Mouse (Mus musculus) hindbrain, embryonic 11.5 days (tissue): ENCODE results near the gene Nudt3. TPM values are rescaled to one million over a fixed set of nuclear protein-coding genes. Genes with fewer than 3 reads are reported as not detected.
A peak's percentile ranks its signal among the peaks of the same experiment; 100 is the strongest.

Experiments
- ATAC-seq: fragments of 200-750 bp; cut with Nextera tagmentation; 2 replicates; pipeline ENCODE4 v1.8.0; 2017; ENCODE audit warnings: mild to moderate bottlenecking, moderate TSS enrichment, moderate library complexity; ENCODE audit not compliant: low FRiP score
- DNase-seq: peaks from one replicate; pipeline ENCODE4 v3.0.0-alpha.2; 2015; ENCODE audit warnings: low spot score
- H3K27ac ChIP-seq: fragments of 300-500 bp; sonication (generic); 2 replicates; pipeline ENCODE4 v1.5.1; 2014; ENCODE audit warnings: mild to moderate bottlenecking, low read depth, low read length
- H3K27me3 ChIP-seq: fragments of 300-500 bp; sonication (generic); 2 replicates; pipeline ENCODE4 v1.6.1; 2014; ENCODE audit warnings: mild to moderate bottlenecking, low read length, moderate library complexity, mixed read lengths; ENCODE audit not compliant: control insufficient read depth, insufficient read depth
- H3K36me3 ChIP-seq: fragments of 300-500 bp; sonication (generic); 2 replicates; pipeline ENCODE4 v1.6.1; 2014; ENCODE audit warnings: mild to moderate bottlenecking, low read length, moderate library complexity, mixed read lengths; ENCODE audit not compliant: control insufficient read depth, insufficient read depth
- H3K4me1 ChIP-seq: fragments of 300-500 bp; sonication (generic); replicated peaks from 2 replicates; pipeline ENCODE4 v1.6.1; 2014; ENCODE audit warnings: low read length, mixed read lengths; ENCODE audit not compliant: control insufficient read depth, insufficient read depth
- H3K4me2 ChIP-seq: fragments of 300-500 bp; sonication (generic); replicated peaks from 2 replicates; pipeline ENCODE4 v1.6.1; 2014; ENCODE audit warnings: mild to moderate bottlenecking, low read depth, low read length
- H3K4me3 ChIP-seq: fragments of 300-500 bp; sonication (generic); 2 replicates; pipeline ENCODE4 v1.5.1; 2014; ENCODE audit warnings: low read depth, low read length
- H3K9ac ChIP-seq: fragments of 300-500 bp; sonication (generic); 2 replicates; pipeline ENCODE4 v1.6.1; 2014; ENCODE audit warnings: low read depth, low read length
- H3K9me3 ChIP-seq: fragments of 300-500 bp; sonication (generic); 2 replicates; pipeline ENCODE4 v1.6.1; 2016; ENCODE audit warnings: low read length; ENCODE audit not compliant: control insufficient read depth
- WGBS: fragments of 180-500 bp; shearing (Covaris S2); extraction: QIAGEN DNeasy Blood & Tissue Kit; methylation state at CpG from one replicate; pipeline ENCODE4 v1.1.7; 2014; 5-methylcytosine and 5-hydroxymethylcytosine counted together
- polyA plus RNA-seq: library from polyadenylated mRNA; unstranded; fragments of >200 nt; fragmentation: Nextera tagmentation; extraction: Ambion mirVana; gene quantifications from 2 replicates; pipeline ENCODE4 v1.2.1, GENCODE M21; 2014

The Nudt3 gene
- polyA plus RNA-seq, 1 experiment from 2014 or later, result 61.2 TPM

DNA sequence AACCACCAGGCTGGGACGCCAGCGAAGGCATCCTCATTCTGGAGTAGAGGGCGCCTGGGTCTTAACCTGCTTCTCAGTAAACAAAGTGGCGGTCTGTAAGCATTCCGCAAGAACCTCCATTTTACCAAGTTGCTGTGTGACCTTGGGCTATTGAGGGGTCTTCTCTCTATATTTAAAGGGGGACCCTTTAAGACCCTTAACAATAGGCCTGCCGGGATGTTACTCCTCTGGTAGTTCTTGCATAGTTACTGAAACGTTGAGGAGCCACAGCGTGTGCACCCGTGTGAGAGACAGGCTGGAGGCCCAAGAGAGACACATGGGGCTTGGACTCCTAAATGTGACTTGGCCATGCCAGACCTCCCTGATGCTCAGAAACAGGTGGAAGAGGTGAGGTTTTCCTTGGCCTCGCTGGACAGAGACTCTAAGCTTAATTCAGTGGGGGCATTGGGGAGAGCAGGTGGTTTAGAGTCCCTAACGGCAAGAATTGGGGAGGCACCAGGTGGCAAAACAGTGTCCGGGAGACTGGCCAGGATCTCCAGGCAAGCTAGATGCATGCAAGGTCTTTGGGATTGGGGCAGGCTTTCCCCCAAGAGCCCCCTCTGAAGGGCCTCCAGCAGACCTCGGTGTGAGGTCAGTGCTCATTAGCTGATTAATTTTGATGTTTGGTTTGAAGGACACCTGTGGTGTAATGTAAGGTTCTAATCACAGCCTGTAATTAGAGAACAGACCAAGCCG, 65.2 kb downstream of the Nudt3 start:
- Histone ChIP-seq H3K4me1 (peaks cover 17% of the 10 kb centered on the region), H3K27me3 (no peaks in the 10 kb centered on the region), H3K4me2 (peak overlapping the region; percentile 92), H3K9me3 (no peaks in the 10 kb centered on the region), H3K27ac (peak overlapping the region; percentile 97), H3K36me3 (no peaks in the 10 kb centered on the region), H3K4me3 (peak overlapping the region; percentile 85), H3K9ac (peak overlapping the region; percentile 93)
- under 1% methylated on average over 14 of the region's 14 CpGs for WGBS
- no peak for DNase-seq
- ATAC-seq, result no peak

GRCm38 (mm10) chr17:27557181-27557926, 65.9 kb downstream of the Nudt3 start:
- Histone ChIP-seq H3K27me3 (no peaks in the 10 kb centered on the region), H3K9me3 (no peaks in the 10 kb centered on the region), H3K9ac (peak overlapping the region; percentile 93), H3K4me2 (peak overlapping the region; percentile 92), H3K4me1 (peaks cover 17% of the 10 kb centered on the region), H3K36me3 (no peaks in the 10 kb centered on the region), H3K27ac (peak overlapping the region; percentile 97), H3K4me3 (peak overlapping the region; percentile 85)
- DNase-seq (peak; percentile 83), ATAC-seq (peak; percentile 38; the same call in 1 of the 2 replicates)
- 1% methylated on average over 49 of the region's 75 CpGs for WGBS

DNA sequence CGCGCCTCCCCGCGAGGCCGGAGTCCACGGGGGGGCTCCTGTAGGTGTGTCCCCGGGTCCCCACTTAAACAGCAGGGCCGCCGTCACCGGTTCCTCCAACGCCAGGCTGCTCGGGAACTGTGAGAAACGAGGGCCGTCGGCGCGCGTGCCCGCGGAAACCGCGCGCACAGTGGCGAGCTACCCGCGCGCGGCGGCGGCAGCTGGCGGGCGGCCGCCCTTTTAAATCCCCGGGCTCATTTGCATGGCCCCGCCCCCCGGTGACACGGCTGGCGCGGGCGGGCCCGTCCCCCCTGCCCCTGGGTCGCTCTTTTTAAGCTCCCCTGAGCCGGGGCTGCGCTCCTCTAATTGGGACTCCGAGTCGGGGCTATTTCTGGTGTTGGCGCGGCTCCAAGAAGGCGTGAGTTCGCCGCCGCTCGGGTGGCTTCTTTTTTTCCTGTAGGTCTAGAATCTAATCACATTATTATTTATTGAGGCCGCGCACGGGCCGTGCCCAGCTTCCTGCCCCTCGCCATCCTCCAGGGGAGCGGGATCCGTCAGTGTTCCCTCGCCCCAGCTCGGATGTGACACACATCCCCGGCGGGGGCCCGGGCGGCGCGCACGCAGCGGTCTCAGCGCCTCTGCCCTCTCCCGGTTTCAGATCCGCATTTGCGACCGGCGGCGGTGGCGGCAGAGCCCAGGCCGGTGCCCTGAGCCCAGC, 66.8 kb downstream of the Nudt3 start, which contains the start of gene Hmga1:
Hmga1 (plus strand) TSS at position 183 of the 697 bp plus-strand sequence.
- H3K4me1 ChIP-seq, result peaks cover 17% of the 10 kb centered on the region
- under 1% methylated on average over 73 of the region's 79 CpGs for WGBS
- ATAC-seq, result peak; percentile 74
- H3K9me3 ChIP-seq, result no peaks in the 10 kb centered on the region
- peak within 1 kb of the TSS; percentile 92 for H3K4me2 ChIP-seq
- H3K9ac ChIP-seq, result peak within 1 kb of the TSS; percentile 93
- H3K4me3 ChIP-seq, result peak within 1 kb of the TSS; percentile 85
- peak within 1 kb of the TSS; percentile 97 for H3K27ac ChIP-seq
- DNase-seq, result peak; percentile 97
- H3K27me3 ChIP-seq, result no peaks in the 10 kb centered on the region
- no peaks in the 10 kb centered on the region for H3K36me3 ChIP-seq

DNA sequence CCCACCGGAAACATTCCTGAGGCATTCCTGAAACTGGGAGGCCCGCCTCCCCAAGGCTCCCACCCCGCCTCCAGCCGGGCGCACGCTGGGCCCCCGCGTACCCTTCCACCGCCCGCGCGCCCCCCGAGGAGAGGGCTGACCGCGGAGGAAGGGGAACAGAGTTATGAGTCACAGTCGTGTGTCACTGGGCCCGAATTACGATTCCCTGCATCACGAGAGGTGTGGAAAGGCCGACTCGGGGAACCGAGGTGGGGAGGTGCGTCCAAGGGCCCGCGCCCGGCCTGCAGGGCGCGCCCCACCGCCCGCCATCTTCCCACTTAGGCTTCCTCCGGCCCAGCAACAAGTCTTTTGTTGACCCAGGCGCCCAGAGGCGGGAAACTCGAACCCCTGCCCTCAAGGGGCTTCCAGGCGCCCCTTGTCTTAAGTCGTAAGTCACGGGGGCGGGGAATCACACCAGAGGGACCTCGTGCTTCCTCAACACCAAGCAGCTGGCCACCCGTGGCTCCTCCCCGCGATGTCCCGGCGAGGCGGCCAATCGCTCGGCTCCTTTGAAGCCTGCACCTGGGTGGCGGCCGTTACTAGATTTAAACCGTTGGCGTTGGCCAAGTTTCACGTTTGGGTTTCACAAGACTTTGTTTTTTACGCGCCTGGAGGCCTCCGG, 67.7 kb downstream of the Nudt3 start:
- H3K4me1 ChIP-seq, result peaks cover 17% of the 10 kb centered on the region

DNA sequence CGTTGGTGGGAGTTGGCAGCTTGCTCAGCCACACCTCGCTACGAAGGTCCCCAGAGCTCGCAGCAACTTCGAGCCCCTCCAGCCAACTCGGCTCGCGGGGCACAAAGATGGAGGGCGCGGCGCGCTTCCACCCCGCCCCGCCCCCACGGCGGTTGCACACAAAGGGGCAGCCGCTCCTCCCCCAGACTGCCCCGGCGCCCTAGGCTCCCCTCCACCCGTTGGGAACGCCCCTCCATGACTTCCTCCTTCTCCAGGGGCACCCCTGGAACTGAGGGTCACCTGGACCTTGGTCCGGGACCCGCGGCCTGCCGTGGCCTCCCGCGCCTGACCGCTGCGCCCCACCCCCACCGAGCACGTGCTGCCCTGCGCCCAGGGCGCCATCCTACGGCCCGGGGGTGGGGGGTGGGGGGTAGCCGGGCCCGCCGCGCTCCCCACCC, 68.2 kb downstream of the Nudt3 start:
- WGBS, result 1% methylated on average over 33 of the region's 39 CpGs
- Histone ChIP-seq H3K4me3 (peak overlapping the region; percentile 85), H3K4me1 (peaks cover 17% of the 10 kb centered on the region), H3K27ac (peak overlapping the region; percentile 97), H3K36me3 (no peaks in the 10 kb centered on the region), H3K4me2 (peak overlapping the region; percentile 92), H3K9ac (peak overlapping the region; percentile 93), H3K27me3 (no peaks in the 10 kb centered on the region), H3K9me3 (no peaks in the 10 kb centered on the region)
- ATAC-seq (peak; percentile 34), DNase-seq (peak; percentile 88)

More for the DNA sequence above, 67.7 kb downstream of the Nudt3 start:
- ATAC-seq, result peak; percentile 49
- H3K9me3 ChIP-seq, result no peaks in the 10 kb centered on the region
- peak overlapping the region; percentile 97 for H3K27ac ChIP-seq
- H3K4me3 ChIP-seq, result peak overlapping the region; percentile 85
- H3K36me3 ChIP-seq, result no peaks in the 10 kb centered on the region
- no peaks in the 10 kb centered on the region for H3K27me3 ChIP-seq
- WGBS, result under 1% methylated on average over 51 of the region's 55 CpGs
- peak overlapping the region; percentile 93 for H3K9ac ChIP-seq
- peak; percentile 88 for DNase-seq
- peak overlapping the region; percentile 92 for H3K4me2 ChIP-seq

DNA sequence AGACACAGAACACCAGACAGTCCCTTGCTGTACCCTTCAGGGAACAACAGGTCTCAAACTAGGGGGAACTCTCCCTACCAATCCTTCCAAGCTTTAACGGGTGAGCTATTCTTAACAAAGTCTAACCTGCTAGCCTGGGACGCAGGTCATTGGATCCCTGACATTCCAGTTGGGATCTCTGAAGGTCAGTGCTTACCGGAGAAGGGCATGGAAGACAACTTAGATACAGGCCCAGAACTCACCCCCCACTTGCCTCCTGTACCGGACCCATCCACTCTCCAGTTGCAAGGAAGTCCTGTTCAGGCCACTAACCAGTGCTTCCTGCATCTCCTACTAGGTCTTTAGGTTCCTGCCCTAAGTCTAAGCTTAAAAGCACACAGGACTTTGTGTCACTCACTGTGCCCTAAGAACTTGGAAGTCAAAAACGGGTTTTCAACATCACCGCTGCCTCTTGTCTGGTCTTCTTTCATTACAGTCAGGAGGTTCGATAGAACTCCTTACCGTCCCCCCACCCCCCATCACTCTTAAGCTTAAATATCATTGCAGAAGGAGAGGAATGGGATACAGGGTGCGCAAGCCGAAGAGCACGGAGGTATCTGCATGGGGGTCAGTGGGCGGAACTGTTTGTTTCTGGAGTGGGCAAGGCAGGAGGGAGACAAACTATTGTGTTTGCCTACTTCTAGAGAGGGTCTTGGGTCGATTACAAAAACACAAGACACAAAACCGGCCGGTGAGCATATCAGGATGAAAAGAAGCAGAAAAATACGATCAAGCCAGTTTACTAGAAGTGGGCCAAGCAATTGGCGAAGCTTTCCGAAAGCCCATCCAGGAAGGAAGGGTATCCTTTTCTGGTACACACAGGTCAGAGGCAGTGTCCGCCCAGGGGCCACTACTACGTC, 69.0 kb downstream of the Nudt3 start:
- H3K9ac ChIP-seq, result peak overlapping the region; percentile 93
- H3K36me3 ChIP-seq, result no peaks in the 10 kb centered on the region
- peak overlapping the region; percentile 85 for H3K4me3 ChIP-seq
- ATAC-seq, result no peak
- no peaks in the 10 kb centered on the region for H3K27me3 ChIP-seq
- peak overlapping the region; percentile 92 for H3K4me2 ChIP-seq
- peak overlapping the region; percentile 97 for H3K27ac ChIP-seq
- no peak for DNase-seq
- no peaks in the 10 kb centered on the region for H3K9me3 ChIP-seq
- WGBS, result 37% methylated on average over 20 of the region's 20 CpGs
- peaks cover 20% of the 10 kb centered on the region for H3K4me1 ChIP-seq

DNA sequence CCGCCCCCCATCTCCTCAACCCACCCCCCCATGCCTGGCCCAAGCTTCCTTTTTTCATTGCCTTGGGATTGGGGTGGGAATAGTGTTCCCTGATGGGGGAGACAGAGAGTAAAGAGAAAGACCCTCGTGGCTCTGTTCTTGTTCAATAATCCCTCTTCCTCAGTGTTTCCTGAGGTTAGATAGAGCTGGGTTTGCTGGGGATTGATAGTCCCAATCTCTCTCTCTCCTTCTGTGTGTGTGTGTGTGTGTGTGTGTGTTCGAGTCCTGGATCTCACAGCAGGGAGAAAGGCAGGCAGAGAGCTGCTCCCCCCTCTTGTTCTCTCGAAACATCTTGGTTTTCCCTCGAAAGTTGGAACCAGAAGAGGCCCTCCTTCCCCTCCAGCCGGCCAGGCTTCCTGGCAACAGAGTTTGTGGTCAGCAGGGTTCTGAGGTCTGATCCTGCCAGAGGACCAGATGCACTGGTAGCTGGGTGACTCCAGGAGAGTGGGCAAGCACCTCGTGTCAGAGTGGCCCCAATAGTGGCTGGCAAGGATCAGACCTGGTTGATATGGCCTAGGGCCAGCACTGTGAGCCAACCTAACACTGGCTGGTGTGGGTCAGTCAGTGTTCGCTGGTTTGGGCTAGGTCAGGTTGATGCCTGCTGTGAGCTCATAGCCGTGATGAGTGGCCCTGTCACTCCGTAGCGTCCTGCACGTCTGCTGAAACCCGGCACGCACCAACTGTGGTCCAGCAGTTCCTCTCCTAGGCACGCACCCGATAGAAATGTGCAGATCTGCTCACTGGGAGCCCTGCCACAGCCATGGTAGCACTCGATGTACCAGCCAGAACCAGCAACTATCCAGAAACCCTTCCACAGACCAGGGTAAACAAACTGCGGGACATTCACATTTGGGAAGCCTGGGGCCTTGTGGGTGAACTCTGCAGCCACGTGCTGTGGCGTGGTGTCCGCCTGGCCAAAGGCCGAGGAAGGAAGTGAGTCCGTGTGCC, 70.8 kb downstream of the Nudt3 start:
- DNase-seq (no peak), ATAC-seq (no peak)
- no peak overlapping the region for H3K4me2 ChIP-seq
- H3K4me1 ChIP-seq, result peaks cover 17% of the 10 kb centered on the region
- no peaks in the 10 kb centered on the region for H3K9me3 ChIP-seq
- H3K4me3 ChIP-seq, result no peak overlapping the region
- no peaks in the 10 kb centered on the region for H3K27me3 ChIP-seq
- 78% methylated on average over 23 of the region's 23 CpGs for WGBS
- H3K27ac ChIP-seq, result no peak overlapping the region
- H3K9ac ChIP-seq, result no peak overlapping the region
- no peaks in the 10 kb centered on the region for H3K36me3 ChIP-seq
